Mouse (Mus musculus) bone marrow macrophage, adult 2 months (primary cell): ENCODE results near the gene Nabp2.

Experiments used
- CTCF ChIP-seq: IDR thresholded peaks from 2 replicates; pipeline ENCODE4 v1.5.1; 2012; ENCODE audit warnings: low read depth, mild to moderate bottlenecking, low read length, moderate library complexity
- POLR2A ChIP-seq: IDR thresholded peaks from 2 replicates; pipeline ENCODE4 v1.6.1; 2012; ENCODE audit warnings: mild to moderate bottlenecking, low read depth, low read length, borderline replicate concordance

DNA sequence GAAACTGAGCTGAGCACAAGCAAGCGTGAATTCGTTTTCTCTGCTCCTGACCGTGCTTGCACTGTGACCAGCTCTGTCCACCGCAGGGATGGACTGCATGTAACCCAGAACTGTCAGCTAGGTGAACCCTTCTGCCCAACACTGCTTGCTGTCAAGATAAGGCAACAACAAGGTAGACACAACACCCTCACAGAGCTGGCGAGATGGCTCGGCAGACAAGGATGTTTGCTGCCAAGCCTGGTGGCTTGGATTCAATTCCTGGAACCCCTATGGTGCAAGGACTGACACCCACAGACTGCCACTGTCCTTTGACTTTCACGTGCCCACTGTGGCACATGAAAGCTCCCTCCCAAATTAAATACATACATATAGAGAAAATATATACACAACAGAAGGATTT is 7.4 kb downstream of the Nabp2 start:
- TF ChIP-seq CTCF (no peak), POLR2A (no peak)
